Mouse (Mus musculus) liver, embryonic 13.5 days (tissue): ENCODE results near the gene Bax. TPM values are rescaled to one million over a fixed set of nuclear protein-coding genes. Genes with fewer than 3 reads are reported as not detected.
"Not testable (repeated sequence)": the region's sequence is repeated elsewhere in the genome, so short reads cannot be mapped to it uniquely, and the experiment has no call there.

ENCODE experiments used
- ATAC-seq: fragments of 200-750 bp; cut with Nextera tagmentation; 2 replicates; pipeline ENCODE4 v1.8.0; 2017; ENCODE audit warnings: low read depth, mild to moderate bottlenecking, moderate number of reproducible peaks, moderate library complexity
- DNase-seq: peaks from one replicate; pipeline ENCODE4 v3.0.0; 2022
- H3K27ac ChIP-seq: fragments of 300-500 bp; sonication (generic); 2 replicates; pipeline ENCODE4 v1.5.1; 2015; ENCODE audit warnings: moderate library complexity, mild to moderate bottlenecking, inconsistent platforms
- H3K27me3 ChIP-seq: fragments of 300-500 bp; sonication (generic); 2 replicates; pipeline ENCODE4 v1.6.1; 2015; ENCODE audit warnings: mild to moderate bottlenecking, inconsistent platforms
- H3K36me3 ChIP-seq: fragments of 300-500 bp; sonication (generic); 2 replicates; pipeline ENCODE4 v1.6.1; 2015; ENCODE audit warnings: mild to moderate bottlenecking, inconsistent platforms
- H3K4me1 ChIP-seq: fragments of 300-500 bp; sonication (generic); replicated peaks from 2 replicates; pipeline ENCODE4 v1.6.1; 2015; ENCODE audit warnings: inconsistent platforms
- H3K4me2 ChIP-seq: fragments of 300-500 bp; sonication (generic); 2 replicates; pipeline ENCODE4 v1.6.1; 2015; ENCODE audit warnings: inconsistent platforms, mild to moderate bottlenecking, moderate library complexity
- H3K4me3 ChIP-seq: fragments of 300-500 bp; sonication (generic); replicated peaks from 2 replicates; pipeline ENCODE4 v1.5.1; 2015; ENCODE audit warnings: mild to moderate bottlenecking, inconsistent platforms
- H3K9ac ChIP-seq: fragments of 300-500 bp; sonication (generic); 2 replicates; pipeline ENCODE4 v1.6.1; 2015; ENCODE audit warnings: mild to moderate bottlenecking, inconsistent platforms
- H3K9me3 ChIP-seq: fragments of 300-500 bp; sonication (generic); replicated peaks from 2 replicates; pipeline ENCODE4 v1.6.1; 2016; ENCODE audit warnings: inconsistent platforms
- WGBS: fragments of 180-500 bp; shearing (Covaris S2); methylation state at CpG from one replicate; pipeline ENCODE4 v1.1.7; 2015; ENCODE audit not compliant: insufficient replicate concordance; 5-methylcytosine and 5-hydroxymethylcytosine counted together
- polyA plus RNA-seq: library from polyadenylated mRNA; unstranded; fragments of >200 nt; fragmentation: Nextera tagmentation; extraction: Ambion mirVana; gene quantifications from 2 replicates; pipeline ENCODE4 v1.2.1, GENCODE M21; 2015

The Bax gene
- polyA plus RNA-seq, 1 experiment from 2014 or later: 104 TPM

DNA sequence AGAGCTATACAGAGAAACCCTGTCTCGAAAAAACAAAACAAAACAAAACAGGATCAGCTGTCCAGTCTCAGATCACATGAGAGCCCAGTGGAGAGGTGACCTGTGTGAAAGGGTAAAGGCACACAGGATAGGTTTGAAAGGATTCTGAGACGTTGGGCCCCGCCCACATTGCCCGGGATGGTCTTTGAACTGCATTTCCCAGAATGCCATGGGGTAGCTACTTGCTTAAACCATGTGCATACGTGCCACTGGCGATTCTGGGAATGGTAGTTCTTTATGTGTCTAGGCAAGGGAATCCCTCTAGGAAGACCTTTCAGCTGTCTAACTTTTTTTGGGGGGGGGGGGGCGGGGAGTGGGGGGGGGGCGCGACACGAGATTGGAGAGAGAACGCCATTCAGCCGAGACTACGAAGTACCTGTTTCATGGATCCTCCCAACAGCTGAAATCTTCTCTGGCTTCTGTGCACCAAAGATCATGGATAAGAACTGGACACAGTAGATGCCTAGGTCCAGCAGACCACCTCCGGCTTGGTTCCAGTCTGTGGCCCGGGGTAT is 14.8 kb upstream of the Bax start, which contains the start of gene Tulp2:
Gene Tulp2 (plus strand): TSS at position 504 of the 554 bp plus-strand sequence.
- Histone ChIP-seq H3K4me3 (no peak within 1 kb of the TSS), H3K9me3 (no peaks in the 10 kb centered on the region), H3K36me3 (peaks cover 7% of the 10 kb centered on the region; the same call in 1 of the 2 replicates), H3K27me3 (no peaks in the 10 kb centered on the region), H3K4me2 (no peak within 1 kb of the TSS), H3K4me1 (peaks cover 29% of the 10 kb centered on the region), H3K9ac (0 out of 2 replicates have a peak within 1 kb of the TSS, but pooled peaks have one; percentile 2), H3K27ac (peak within 1 kb of the TSS; percentile 39; the same call in 1 of the 2 replicates)
- WGBS: 41% methylated on average over 15 of the region's 15 CpGs
- DNase-seq (peak; percentile 59), ATAC-seq (peak; percentile 67)

DNA sequence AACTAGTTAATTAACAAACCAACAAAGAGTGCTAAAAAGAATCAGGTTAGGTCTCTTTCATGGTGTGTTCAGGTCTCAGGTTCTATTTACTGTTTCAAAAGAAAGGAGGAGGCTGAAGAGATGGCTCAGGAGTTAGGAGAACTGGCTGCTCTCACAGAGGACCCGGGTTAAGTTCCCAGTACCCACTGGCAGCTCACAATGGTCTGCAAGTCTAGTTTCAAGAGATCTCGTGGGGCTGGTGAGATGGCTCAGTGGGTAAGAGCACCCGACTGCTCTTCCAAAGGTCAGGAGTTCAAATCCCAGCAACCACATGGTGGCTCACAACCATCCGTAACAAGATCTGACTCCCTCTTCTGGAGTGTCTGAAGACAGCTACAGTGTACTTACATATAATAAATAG is 13.6 kb upstream of the Bax start:
- H3K9me3 ChIP-seq, H3K27me3 ChIP-seq, H3K36me3 ChIP-seq, H3K4me3 ChIP-seq, ATAC-seq, H3K4me2 ChIP-seq, H3K9ac ChIP-seq, DNase-seq, H3K27ac ChIP-seq: not testable (repeated sequence)
- WGBS: 64% methylated on average over 4 of the region's 4 CpGs
- H3K4me1 ChIP-seq: peaks cover 32% of the 10 kb centered on the region

DNA sequence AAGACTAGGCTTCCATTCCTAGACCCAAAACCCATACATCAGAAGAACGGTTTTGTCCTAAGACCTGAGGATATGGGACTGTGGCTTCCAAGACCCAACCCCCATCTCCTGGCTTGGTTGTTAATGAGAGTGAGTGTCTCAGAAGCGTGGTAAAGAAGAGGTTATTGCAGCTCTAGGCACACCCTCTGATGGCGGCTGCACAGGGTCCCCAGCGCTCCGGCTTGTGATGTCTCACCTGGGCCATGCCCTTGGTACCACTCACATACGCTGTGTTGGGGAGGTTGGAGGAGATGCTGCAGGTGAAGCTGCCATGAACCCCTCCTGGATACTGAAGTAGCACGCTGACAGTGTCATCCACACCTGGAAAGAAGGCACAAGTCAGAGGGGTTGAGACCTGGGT is 12.1 kb upstream of the Bax start:
- 85% methylated on average over 7 of the region's 7 CpGs for WGBS
- no peak for DNase-seq

DNA sequence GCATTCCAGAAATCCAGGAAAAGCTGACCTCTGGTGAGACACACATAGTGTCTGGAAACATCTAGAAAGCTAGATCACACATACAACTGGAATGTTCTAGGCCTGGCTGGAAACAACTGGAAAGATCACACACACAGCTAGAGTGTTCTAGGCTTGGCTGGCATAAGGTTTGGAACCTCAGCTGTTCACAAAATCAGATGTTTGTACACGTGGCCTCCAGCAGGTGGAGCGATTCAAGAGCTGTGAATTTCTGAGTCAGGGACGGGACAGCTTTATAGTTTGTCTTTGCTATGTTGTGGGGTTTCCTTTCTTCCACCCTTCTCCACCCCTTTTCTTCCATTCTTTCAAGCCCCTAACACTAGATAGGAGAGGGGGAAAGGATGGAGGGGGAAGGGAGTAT is 10.3 kb upstream of the Bax start:
- peaks cover 7% of the 10 kb centered on the region; the same call in 1 of the 2 replicates for H3K36me3 ChIP-seq
- H3K9ac ChIP-seq: no peak overlapping the region
- no peaks in the 10 kb centered on the region for H3K27me3 ChIP-seq
- 11% methylated on average over 3 of the region's 3 CpGs for WGBS
- peaks cover 32% of the 10 kb centered on the region for H3K4me1 ChIP-seq
- no peak for ATAC-seq
- H3K27ac ChIP-seq: no peak overlapping the region
- H3K4me2 ChIP-seq: no peak overlapping the region
- no peaks in the 10 kb centered on the region for H3K9me3 ChIP-seq
- H3K4me3 ChIP-seq: no peak overlapping the region
- DNase-seq: peak; percentile 48

More for the DNA sequence above, 12.1 kb upstream of the Bax start:
- no peak for ATAC-seq
- Histone ChIP-seq H3K4me1 (peaks cover 40% of the 10 kb centered on the region), H3K4me2 (no peak overlapping the region), H3K4me3 (no peak overlapping the region), H3K27ac (no peak overlapping the region), H3K27me3 (no peaks in the 10 kb centered on the region), H3K9ac (no peak overlapping the region), H3K9me3 (no peaks in the 10 kb centered on the region), H3K36me3 (peaks cover 7% of the 10 kb centered on the region; the same call in 1 of the 2 replicates)

DNA sequence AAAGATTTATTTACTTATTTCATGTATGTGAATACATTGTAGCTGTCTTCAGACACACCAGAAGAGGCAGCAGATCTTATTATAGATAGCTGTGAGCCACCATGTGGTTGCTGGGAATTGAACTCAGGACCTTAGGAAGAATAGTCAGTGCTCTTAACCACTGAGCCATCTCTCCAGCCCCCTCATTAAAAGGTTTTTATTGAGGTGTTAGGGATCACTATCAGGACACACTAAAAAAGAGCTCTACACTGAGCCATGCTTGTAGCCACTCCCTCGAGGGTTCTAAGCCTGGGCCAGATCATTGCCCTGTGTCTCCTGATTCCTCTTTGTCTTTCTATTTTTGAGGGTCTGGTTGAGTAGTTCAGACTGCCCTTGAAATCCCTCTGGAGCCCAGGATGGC is 9.8 kb upstream of the Bax start:
- no peak for ATAC-seq
- Histone ChIP-seq H3K4me3 (no peak overlapping the region), H3K9me3 (no peaks in the 10 kb centered on the region), H3K27me3 (no peaks in the 10 kb centered on the region), H3K4me2 (no peak overlapping the region), H3K4me1 (peaks cover 32% of the 10 kb centered on the region), H3K27ac (no peak overlapping the region; the same call in 1 of the 2 replicates), H3K36me3 (peaks cover 7% of the 10 kb centered on the region; the same call in 1 of the 2 replicates), H3K9ac (0 out of 2 replicates have a peak overlapping the region, but pooled peaks have one; percentile 60)
- WGBS: 42% methylated on average over 1 of the region's 1 CpGs
- no peak for DNase-seq

DNA sequence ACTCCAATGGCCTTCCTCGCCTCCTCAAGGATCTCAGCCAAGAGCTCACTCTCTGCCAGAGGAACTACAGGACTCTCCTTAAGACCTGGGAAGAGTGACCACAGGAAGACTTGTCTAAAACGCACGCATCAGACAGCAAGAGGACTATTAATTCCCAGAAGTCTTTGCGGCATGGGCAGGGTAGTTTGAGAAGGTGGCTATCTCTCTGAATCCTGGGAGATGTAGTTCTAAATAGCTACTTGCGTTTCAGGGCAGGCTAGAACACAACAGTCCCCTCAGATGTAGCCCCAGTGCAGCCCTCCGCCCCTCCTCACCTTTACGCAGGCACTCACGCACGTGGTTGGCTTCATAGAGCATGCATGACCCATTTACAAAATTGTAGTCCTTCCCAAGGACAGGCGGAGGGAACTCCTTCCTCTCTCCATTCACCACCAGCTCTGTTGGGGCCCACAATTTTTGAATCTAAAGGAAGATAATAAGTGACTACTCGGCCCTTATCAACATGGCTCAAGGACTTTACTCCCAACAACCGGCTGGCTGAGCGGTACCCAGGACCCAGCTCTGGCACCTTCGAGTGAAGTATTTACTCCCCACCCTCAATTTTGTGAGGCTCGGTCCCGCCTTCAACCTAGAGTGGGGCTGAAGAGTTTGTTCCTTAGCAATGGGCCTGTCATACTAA is 8.7 kb upstream of the Bax start:
- Histone ChIP-seq H3K4me1 (peaks cover 37% of the 10 kb centered on the region), H3K4me2 (peak overlapping the region; percentile 56), H3K9me3 (no peaks in the 10 kb centered on the region), H3K27ac (peak overlapping the region; percentile 70), H3K36me3 (peaks cover 7% of the 10 kb centered on the region; the same call in 1 of the 2 replicates), H3K27me3 (no peaks in the 10 kb centered on the region), H3K9ac (peak overlapping the region; percentile 60), H3K4me3 (peak overlapping the region; percentile 39)
- ATAC-seq (peak; percentile 74), DNase-seq (peak; percentile 55)
- 42% methylated on average over 16 of the region's 16 CpGs for WGBS

DNA sequence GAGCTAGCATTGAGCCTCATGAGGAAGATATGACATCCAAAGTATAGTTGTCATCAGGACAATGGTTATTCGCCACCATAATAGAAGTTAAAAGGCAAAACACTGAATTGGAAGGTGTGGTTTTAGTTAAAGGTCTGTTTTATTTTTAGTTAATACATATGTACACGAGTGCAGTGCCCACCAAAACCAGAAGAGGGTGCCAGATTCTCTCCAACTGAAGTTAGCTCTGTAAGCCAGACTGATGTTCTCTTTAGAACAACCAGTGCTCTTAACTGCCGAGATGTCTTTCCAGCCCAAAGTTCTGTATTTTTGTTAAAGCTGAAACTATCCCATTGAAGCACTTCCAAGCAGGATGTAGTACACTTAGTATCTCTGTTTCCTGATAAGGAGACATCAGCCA is 4.2 kb upstream of the Bax start:
- no peak overlapping the region for H3K4me3 ChIP-seq
- H3K36me3 ChIP-seq: no peaks in the 10 kb centered on the region
- 4% methylated on average over 3 of the region's 3 CpGs for WGBS
- peak overlapping the region; percentile 21; the same call in 1 of the 2 replicates for H3K27ac ChIP-seq
- no peak overlapping the region for H3K9ac ChIP-seq
- H3K4me1 ChIP-seq: peaks cover 37% of the 10 kb centered on the region
- DNase-seq: no peak
- H3K4me2 ChIP-seq: 0 out of 2 replicates have a peak overlapping the region, but pooled peaks have one; percentile 1
- ATAC-seq: no peak
- H3K27me3 ChIP-seq: no peaks in the 10 kb centered on the region
- no peaks in the 10 kb centered on the region for H3K9me3 ChIP-seq

DNA sequence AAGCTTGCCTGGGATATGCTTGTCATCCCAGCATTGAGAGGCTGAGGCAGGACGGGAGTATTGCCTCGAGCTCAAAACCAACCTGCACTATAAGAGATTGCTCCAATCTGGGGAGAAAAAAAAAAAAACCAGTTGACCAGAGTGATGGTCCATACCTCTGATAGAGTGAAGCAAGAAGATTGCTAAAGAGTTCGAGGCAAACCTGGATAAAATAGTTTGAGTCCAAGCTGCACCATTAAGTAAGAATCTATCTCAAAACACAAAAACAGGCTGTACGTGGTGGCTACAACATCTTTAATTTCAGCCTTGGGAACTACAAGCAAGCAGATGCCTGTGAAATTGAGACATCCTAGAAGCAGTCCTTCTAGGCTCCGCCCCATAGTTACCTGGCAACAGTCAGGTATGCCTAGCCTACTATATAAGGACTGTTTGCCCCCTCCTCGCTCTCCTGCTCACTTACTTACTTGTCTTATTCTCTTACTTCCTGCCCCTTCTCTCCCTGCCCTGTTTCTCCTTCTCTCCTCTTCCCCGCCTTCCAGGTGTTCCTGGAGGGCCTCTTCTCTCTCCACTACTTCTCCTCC is 482 bp upstream of the Bax start:
- no peak; the same call in 1 of the 2 replicates for ATAC-seq
- H3K9me3 ChIP-seq: no peaks in the 10 kb centered on the region
- H3K27me3 ChIP-seq: no peaks in the 10 kb centered on the region
- H3K4me3 ChIP-seq: peak overlapping the region; percentile 79
- no peak overlapping the region for H3K27ac ChIP-seq
- H3K4me1 ChIP-seq: peaks cover 58% of the 10 kb centered on the region
- peak overlapping the region; percentile 87 for H3K9ac ChIP-seq
- no peak for DNase-seq
- peaks cover 35% of the 10 kb centered on the region for H3K36me3 ChIP-seq
- 40% methylated on average over 7 of the region's 7 CpGs for WGBS
- peak overlapping the region; percentile 94 for H3K4me2 ChIP-seq

DNA sequence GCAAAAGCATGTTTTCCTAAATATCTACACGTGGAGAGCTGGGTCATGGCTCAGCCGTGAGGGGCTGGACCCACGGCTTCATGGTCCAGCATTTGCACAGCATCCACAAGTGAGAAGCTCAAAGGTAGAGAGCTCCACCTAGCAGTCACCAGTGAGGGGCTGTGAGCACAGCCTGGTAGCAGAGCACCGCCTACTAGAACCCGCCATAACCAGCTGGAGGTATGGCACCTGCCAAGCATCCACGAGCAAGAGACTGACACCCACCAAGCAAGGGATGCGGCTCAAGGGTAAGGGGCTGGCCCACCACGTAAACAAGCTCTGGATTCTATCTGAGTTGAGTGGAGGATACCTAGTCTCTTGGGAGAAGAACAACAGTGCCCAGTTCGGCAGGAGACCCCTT is 1.1 kb downstream of the Bax start:
- ATAC-seq: no peak
- no peaks in the 10 kb centered on the region for H3K27me3 ChIP-seq
- H3K36me3 ChIP-seq: peaks cover 40% of the 10 kb centered on the region
- 67% methylated on average over 9 of the region's 9 CpGs for WGBS
- H3K4me2 ChIP-seq: peak overlapping the region; percentile 94
- DNase-seq: no peak
- peaks cover 65% of the 10 kb centered on the region for H3K4me1 ChIP-seq
- peak overlapping the region; percentile 79 for H3K4me3 ChIP-seq
- H3K9ac ChIP-seq: peak overlapping the region; percentile 87
- peak overlapping the region; percentile 76; the same call in 1 of the 2 replicates for H3K27ac ChIP-seq
- no peaks in the 10 kb centered on the region for H3K9me3 ChIP-seq

DNA sequence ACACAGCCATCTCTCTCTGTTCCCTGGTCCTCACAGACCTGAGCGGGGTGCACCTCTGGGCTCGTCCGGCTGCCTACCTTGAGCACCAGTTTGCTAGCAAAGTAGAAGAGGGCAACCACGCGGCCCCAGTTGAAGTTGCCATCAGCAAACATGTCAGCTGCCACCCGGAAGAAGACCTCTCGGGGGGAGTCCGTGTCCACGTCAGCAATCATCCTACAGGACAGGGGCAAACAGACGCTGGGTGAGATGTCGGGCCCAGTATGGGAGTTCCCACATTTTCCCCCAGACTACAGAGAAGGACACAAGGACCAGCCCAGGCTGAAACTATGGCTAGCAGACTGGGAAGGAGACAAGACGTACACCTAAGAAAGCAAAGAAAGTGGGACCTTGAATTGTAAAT is 1.6 kb downstream of the Bax start:
- Histone ChIP-seq H3K4me3 (peak overlapping the region; percentile 79), H3K27ac (0 out of 2 replicates have a peak overlapping the region, but pooled peaks have one; percentile 10), H3K27me3 (no peaks in the 10 kb centered on the region), H3K36me3 (peaks cover 40% of the 10 kb centered on the region), H3K4me1 (peaks cover 69% of the 10 kb centered on the region), H3K9me3 (no peaks in the 10 kb centered on the region), H3K9ac (peak overlapping the region; percentile 87), H3K4me2 (peak overlapping the region; percentile 94)
- no peak for ATAC-seq
- no peak for DNase-seq
- WGBS: 86% methylated on average over 12 of the region's 12 CpGs

DNA sequence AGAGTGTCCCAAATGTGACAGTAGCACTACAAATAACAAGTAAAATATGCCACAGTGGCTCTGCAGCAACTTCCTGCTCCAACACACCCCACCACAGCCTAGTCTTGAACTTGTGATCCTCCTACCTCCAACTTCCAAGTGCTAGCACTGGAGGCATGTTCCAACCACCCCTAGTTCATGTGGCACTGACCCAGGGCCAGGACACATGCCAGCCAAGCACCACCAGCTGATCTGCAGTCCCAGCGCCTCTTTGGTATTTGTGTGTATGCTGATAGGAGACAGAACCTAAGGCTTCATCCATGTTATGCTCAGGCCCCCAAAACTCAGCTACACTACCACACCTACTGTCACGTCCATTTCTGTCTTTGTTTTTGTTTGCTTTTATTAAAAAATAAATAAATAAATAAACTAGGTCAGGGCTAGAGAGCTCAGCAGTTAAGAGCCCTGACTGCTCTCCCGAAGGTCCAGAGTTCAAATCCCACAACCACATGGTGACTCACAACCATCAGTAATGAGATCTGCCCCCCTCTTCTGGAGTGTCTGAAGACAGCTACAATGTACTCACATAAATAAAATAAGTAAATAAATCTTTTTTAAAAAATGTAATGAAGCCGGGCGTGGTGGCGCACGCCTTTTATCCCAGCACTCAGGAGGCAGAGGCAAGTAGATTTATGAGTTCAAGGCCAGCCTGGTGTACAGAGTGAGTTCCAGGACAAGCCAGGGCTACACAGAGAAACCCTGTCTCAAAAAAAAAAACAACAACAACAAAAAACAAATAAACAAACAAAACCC is 2.5 kb downstream of the Bax start:
- peak overlapping the region; percentile 53 for H3K27ac ChIP-seq
- no peak overlapping the region for H3K4me3 ChIP-seq
- 0 out of 2 replicates have a peak overlapping the region, but pooled peaks have one; percentile 17 for H3K9ac ChIP-seq
- peaks cover 40% of the 10 kb centered on the region for H3K36me3 ChIP-seq
- DNase-seq (no peak), ATAC-seq (no peak)
- WGBS: 93% methylated on average over 7 of the region's 7 CpGs
- H3K9me3 ChIP-seq: no peaks in the 10 kb centered on the region
- H3K4me2 ChIP-seq: no peak overlapping the region
- no peaks in the 10 kb centered on the region for H3K27me3 ChIP-seq
- peaks cover 72% of the 10 kb centered on the region for H3K4me1 ChIP-seq
